Mouse (Mus musculus) cerebellum, adult 8-10 months (tissue): ENCODE measurements around the gene Taz.

Source experiments
- DNase-seq: peaks from one replicate; pipeline ENCODE4 v3.0.0; 2022

Gene Taz

GRCm38 (mm10) chrX:74281732-74282394 is at the start of gene Taz, which contains the start of gene Dnase1l1:
Gene Taz (plus strand): TSS chrX:74281912.
Gene Dnase1l1 (minus strand): TSS chrX:74282337.
- peak; percentile 67 for DNase-seq

DNA sequence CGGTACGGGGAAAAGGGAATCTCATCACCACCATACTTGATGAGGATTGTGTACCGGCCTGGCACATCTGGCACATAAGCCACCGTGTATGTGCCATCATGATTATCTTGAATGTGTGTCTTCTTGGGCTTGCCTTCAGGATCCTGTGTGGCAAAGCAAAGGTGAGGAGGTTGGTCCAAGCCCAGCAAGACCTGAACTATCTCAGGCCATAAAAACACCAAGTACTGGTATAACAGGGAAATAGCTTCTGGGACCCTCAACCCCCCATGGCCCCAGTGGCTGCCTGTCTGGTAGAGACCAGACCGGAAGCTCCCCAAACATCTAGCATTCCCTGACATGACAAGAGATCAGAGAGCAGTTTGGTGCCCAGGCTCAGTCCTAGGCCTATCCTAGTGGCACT is 48.5 kb upstream of the Taz start:
- DNase-seq = no peak

DNA sequence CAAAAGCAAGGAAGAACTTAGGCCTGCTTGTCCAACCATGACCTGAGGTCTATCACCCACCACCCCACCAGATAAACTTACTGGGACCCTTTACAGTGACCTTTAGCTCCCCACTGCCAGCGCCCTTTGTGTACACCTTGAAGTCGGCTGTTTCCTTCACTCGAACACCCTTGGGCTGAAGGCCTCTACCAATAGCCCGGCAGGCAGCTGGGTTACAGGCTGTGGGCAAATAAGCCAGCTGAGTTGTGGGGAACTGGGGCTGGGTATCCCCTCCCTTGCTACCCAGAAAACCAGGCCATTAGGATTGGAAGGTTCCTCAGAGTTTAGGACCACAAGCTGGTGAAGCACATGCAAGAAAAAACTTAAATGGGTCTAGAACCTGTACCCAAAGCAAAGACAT is 41.4 kb upstream of the Taz start:
- no peak for DNase-seq

DNA sequence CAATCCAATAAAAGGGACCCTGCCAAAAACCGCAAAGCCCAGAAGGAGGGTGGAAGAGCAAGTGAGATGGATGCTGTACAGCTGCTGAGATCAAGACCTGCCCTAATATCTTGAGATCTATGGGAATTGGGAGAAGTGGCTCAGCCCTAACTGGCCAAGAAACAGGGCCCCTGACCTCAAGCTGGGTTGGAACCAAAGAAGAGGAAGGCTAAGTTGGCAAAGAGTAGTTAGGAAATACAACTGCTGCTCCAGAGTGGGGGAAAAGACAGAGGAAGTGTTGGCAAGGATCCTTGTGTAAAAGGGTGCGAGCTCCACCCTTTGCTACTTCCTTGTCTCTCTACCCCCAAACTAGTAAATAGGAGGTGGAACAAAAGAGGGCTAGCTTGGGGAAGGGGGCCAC is 38.3 kb upstream of the Taz start:
- no peak for DNase-seq

- no peak for DNase-seq
Observed at GRCm38 (mm10) chrX:74243807-74244206, 37.9 kb upstream of the Taz start.

DNA sequence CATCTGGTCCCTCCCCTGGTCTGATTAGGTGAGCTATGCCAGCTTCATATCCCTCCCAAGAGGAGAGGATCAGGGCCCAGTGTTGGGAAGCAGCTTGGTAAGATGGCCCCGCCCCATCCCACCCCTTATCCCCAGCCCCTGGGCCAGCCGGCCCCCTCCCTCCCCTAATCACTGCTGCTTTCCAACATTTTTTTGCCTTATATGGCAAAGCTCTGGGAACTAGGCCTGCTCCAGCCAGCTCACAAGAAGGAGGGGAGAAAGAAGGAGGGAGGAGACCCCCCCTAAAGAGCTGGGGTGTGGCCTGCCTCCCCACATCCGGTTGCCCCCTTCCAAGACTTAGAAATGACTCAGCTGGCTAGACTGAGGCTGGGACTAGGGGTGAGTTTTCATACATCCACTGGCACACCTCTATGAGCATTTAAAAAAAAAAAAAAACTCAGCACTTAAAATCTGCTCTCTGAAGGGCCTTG is 37.1 kb upstream of the Taz start:
- DNase-seq = no peak

- DNase-seq = no peak
Observed at GRCm38 (mm10) chrX:74245107-74245506, 36.6 kb upstream of the Taz start.

- peak; percentile 66 for DNase-seq
Observed at GRCm38 (mm10) chrX:74245687-74246086, 36.0 kb upstream of the Taz start.

DNA sequence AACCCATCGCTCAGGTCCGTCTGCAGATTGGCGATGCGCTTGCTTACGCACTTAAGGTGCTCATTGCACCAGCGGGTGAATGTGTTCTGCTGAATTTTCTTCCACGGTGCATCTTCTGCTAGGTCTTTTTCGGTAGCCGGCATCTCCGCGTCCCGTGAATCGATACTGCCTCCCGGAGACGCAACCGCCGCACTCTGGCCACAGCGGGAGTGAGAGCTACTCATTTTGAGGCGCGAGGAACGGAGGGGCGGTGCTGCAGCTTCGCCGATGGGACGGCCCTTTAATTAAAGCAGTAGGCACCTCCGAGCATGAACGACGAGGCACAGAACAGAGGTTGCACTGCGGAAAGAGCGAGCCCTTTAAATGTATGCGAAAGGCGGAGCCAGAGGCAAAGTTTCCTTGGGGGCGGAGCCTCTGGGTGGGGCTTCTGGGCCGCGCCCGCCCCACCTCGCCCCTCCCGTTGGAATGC is 35.5 kb upstream of the Taz start:
- DNase-seq = peak; percentile 78

- peak; percentile 28 for DNase-seq
Observed at GRCm38 (mm10) chrX:74246693-74247092, 35.0 kb upstream of the Taz start.

GRCm38 (mm10) chrX:74248651-74249050 is 33.1 kb upstream of the Taz start:
- DNase-seq = peak; percentile 50

- DNase-seq = peak; percentile 67
Observed at GRCm38 (mm10) chrX:74249615-74250014, 32.1 kb upstream of the Taz start, which contains the start of gene Flna. Gene Flna (minus strand): TSS chrX:74249820.

- DNase-seq = peak; percentile 82
Observed at GRCm38 (mm10) chrX:74254153-74254887, 27.4 kb upstream of the Taz start, which contains the start of gene Emd. Gene Emd (plus strand): TSS chrX:74254687.

DNA sequence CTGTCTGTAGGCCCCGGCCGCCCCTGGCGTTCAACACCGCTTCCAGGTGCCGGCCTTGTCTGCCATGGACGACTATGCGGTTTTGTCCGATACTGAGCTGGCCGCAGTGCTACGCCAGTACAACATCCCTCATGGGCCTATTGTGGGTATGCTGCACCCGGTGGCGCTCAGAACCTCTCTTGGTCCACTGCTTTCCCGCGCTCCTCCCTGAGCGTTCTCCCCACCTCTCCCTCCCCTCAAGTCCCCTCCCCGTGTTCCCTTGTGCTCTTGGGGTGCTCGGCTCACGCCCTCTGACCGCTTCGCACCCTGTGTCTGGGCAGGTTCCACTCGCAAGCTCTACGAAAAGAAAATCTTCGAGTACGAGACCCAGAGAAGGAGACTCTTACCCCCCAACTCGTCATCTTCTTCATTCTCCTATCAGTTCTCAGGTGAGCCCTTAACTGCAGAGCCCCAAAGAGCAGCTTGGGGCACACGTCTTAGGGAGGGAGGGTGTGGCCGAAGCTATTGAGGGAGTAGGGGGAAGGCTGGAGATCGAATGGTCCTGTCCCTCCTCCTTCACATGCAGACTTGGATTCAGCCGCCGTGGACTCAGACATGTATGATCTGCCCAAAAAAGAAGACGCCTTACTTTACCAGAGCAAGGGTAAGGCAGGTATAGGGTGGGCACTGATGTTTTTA is 26.7 kb upstream of the Taz start:
- DNase-seq = no peak

DNA sequence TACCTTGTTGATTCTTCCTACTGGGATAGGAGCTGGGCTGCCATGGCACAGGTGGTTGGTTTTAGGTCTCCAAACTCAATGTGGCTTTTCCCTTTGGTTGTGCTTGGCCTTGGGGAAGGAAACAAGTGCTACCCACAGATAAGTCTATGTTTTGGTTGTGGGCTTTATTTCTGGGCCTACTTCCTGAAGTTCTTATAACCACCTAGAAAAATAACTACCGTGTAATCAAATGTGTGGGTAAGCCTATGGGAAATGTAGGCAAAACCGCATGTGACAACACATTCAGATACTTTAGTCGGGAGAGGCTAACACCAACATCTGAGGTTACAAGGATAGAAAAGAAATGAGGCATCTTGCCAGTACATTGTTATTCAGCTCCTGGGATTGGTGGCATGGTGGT is 24.0 kb upstream of the Taz start:
- no peak for DNase-seq

GRCm38 (mm10) chrX:74269736-74270061 is 12.0 kb upstream of the Taz start:
- DNase-seq = peak; percentile 34

DNA sequence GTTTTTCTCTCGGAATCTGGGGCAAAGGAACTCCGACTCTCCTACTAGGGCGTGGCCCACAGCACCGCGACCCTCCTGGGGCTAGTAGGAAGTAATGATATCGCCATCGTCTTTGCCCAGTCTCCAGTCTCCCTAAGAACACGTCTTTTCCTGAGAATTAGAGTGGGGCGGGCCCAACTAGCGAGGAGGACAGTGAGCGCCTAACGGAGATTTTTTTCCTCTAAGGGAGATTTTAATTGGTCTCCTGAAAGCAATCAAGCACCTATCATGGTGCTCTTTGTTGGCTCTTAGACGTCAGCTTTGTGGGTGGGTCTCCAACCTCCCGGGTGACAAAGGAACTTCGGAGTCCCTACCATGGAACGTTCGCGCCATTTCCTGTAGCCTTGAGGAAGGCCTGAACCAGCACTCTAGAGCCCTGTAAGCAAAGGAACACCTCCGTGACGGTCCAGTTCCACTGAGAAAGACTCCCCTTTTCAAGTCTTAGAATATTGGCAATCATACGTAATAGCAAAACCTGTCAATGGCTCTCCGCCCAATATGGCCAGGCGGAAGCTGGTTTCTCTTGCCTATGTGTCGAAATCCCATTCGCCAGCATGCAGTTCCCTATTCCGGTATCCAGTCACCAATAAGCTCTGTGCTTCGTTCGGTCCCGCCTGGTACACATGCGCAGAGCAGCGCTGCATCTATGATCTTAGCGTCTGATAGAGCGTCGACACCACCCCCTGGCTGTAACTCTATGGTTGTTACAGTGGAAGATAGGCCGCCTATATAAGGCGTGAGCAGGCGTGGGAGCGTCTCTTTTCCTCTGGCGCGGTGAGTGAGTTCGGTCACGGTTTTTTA is 11.4 kb upstream of the Taz start, which contains the start of gene Rpl10:
TSS of gene Rpl10 (plus strand) at position 751 of the 840 bp plus-strand sequence.
- DNase-seq = peak; percentile 85

DNA sequence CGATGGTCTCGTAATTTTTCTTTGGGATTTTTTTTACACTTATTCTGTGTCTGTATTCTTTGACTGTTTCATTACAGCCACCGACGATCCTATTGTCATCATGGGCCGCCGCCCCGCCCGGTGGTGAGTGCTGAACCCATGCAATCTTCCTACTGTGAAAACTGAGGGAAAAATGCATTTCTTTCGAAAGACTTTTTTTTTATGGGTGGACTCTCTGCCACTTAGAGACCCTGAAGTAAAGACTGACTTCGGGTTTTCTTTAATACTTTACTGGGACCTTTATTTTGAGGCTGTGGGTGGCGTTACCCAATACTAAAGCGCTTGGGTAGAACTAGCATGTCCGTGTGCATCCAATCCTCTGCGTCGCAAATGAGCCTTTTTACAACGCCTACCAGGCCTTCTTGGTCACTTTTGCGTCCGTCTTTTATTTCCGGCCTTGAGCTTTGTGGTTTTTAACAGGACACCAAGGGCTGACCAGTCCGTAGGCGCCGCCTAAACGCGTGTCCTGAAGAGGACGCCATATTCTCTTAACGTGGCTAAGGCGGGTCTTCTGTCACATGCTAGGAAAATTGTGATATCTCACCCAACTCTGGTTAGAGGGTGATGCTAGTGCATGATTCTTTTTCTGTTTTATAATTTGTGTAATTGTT is 10.7 kb upstream of the Taz start:
- no peak for DNase-seq

GRCm38 (mm10) chrX:74273422-74274322 is 8.0 kb upstream of the Taz start:
- DNase-seq = no peak

DNA sequence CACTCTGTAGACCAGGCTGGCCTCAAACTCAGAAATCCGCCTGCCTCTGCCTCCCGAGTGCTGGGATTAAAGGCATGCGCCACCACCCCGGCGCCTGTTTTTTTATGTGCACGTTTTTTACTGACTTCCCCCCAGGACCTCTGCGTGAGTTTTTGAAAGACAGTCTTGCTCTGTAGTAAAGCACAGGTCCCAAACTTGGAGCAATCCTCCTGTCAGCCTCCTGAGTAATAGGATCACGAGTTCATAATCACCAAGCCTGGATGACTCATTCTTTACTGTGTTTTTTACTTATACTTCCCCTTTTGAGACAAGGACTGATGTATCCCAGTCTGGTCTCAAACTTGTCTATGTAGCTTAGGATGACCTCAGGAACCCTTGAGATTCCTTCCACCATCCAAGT is 3.8 kb upstream of the Taz start:
- no peak for DNase-seq
